Mouse (Mus musculus) hindbrain, embryonic 11.5 days (tissue): ENCODE data around the gene Gm45902. TPM values are rescaled to one million over a fixed set of nuclear protein-coding genes. Genes with fewer than 3 reads are reported as not detected.

ENCODE experiments used
- ATAC-seq: fragments of 200-750 bp; cut with Nextera tagmentation; 2 replicates; pipeline ENCODE4 v1.8.0; 2017; ENCODE audit warnings: mild to moderate bottlenecking, moderate TSS enrichment, moderate library complexity; ENCODE audit not compliant: low FRiP score
- DNase-seq: peaks from one replicate; pipeline ENCODE4 v3.0.0-alpha.2; 2015; ENCODE audit warnings: low spot score
- H3K27ac ChIP-seq: fragments of 300-500 bp; sonication (generic); 2 replicates; pipeline ENCODE4 v1.5.1; 2014; ENCODE audit warnings: mild to moderate bottlenecking, low read depth, low read length
- H3K27me3 ChIP-seq: fragments of 300-500 bp; sonication (generic); 2 replicates; pipeline ENCODE4 v1.6.1; 2014; ENCODE audit warnings: mild to moderate bottlenecking, low read length, moderate library complexity, mixed read lengths; ENCODE audit not compliant: control insufficient read depth, insufficient read depth
- H3K36me3 ChIP-seq: fragments of 300-500 bp; sonication (generic); 2 replicates; pipeline ENCODE4 v1.6.1; 2014; ENCODE audit warnings: mild to moderate bottlenecking, low read length, moderate library complexity, mixed read lengths; ENCODE audit not compliant: control insufficient read depth, insufficient read depth
- H3K4me1 ChIP-seq: fragments of 300-500 bp; sonication (generic); replicated peaks from 2 replicates; pipeline ENCODE4 v1.6.1; 2014; ENCODE audit warnings: low read length, mixed read lengths; ENCODE audit not compliant: control insufficient read depth, insufficient read depth
- H3K4me2 ChIP-seq: fragments of 300-500 bp; sonication (generic); replicated peaks from 2 replicates; pipeline ENCODE4 v1.6.1; 2014; ENCODE audit warnings: mild to moderate bottlenecking, low read depth, low read length
- H3K4me3 ChIP-seq: fragments of 300-500 bp; sonication (generic); 2 replicates; pipeline ENCODE4 v1.5.1; 2014; ENCODE audit warnings: low read depth, low read length
- H3K9ac ChIP-seq: fragments of 300-500 bp; sonication (generic); 2 replicates; pipeline ENCODE4 v1.6.1; 2014; ENCODE audit warnings: low read depth, low read length
- H3K9me3 ChIP-seq: fragments of 300-500 bp; sonication (generic); 2 replicates; pipeline ENCODE4 v1.6.1; 2016; ENCODE audit warnings: low read length; ENCODE audit not compliant: control insufficient read depth
- WGBS: fragments of 180-500 bp; shearing (Covaris S2); extraction: QIAGEN DNeasy Blood & Tissue Kit; methylation state at CpG from one replicate; pipeline ENCODE4 v1.1.7; 2014; 5-methylcytosine and 5-hydroxymethylcytosine counted together
- polyA plus RNA-seq: library from polyadenylated mRNA; unstranded; fragments of >200 nt; fragmentation: Nextera tagmentation; extraction: Ambion mirVana; gene quantifications from 2 replicates; pipeline ENCODE4 v1.2.1, GENCODE M21; 2014

Gene Gm45902
- polyA plus RNA-seq: 6.9 and 8.2 TPM in 2 replicates

DNA sequence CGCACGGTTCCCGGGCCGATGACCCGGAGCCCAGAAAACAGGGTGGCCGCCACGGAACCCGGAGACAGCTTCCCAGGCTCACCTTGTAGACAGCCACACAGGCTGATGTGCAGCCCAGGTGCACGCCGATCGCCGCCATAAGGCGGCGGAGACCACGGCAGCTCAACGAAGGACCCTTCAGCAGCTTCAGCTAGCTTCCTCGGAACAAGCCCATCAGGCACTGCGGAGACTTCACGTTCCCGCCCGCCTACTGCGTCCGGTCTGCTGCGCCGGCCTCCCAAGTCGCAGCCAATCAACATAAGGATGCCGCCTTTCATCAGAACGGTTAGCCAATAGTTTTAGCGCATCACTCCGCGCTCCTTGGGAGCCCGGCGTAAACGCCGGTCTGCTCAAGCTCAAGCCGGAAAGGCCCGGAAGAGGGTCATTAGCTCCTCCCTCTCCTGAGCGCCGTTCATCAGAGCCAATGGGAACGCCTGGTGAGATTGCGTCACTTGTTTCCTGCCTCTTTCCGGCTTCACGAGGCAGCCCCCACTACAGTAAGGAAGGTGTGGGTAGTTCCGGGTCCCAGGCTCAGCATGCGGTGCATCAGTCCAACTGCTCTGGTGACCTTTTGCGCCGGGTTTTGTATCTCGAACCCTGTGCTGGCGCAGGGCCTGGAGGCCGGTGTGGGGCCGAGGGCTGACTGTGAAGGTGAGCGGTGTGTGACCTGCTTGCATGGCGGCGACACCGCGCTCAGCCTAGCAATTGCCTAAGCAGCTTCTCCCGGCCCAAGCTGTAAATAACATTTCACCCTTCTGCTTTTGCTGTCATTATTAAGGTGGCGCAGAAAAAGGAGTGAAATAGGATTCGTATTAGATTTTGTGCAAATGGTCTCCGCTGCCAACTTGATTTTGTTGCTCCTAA, at the start of gene Gm45902, which contains the start of the genes Hspa14 and Cdnf:
Gene Gm45902, minus strand, starts transcription at position 239 of the 903 bp plus-strand sequence.
Gene Hspa14, minus strand, starts transcription at position 263 of the 903 bp plus-strand sequence.
Gene Cdnf, plus strand, starts transcription at position 479 of the 903 bp plus-strand sequence.
- Histone ChIP-seq H3K36me3 (peaks cover 7% of the 10 kb centered on the region), H3K27ac (peak within 1 kb of the TSS; percentile 70), H3K4me3 (peak within 1 kb of the TSS; percentile 83), H3K9ac (peak within 1 kb of the TSS; percentile 84), H3K4me2 (peak within 1 kb of the TSS; percentile 80), H3K27me3 (no peaks in the 10 kb centered on the region), H3K4me1 (no peaks in the 10 kb centered on the region), H3K9me3 (no peaks in the 10 kb centered on the region)
- under 1% methylated on average over 60 of the region's 60 CpGs for WGBS
- peak; percentile 100 for ATAC-seq
- peak; percentile 95 for DNase-seq

DNA sequence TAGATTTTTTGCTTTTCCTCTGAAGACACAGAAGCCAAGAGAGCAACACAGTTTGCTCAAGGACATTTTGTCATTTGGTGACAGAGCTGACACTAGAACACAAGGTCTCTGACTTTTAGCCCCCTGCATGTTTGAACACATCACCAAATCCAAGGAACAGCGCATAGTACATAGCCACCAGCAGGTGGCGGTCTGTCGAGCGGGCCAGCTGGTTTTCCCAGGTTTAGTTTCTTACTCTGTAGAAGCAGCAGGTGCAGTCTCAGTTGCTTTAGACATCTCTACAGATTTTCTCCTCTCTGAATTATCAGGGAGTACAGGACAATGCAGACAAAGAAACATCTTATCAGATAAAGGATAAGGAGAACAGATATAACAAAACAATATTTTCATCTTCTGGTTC, 34.0 kb upstream of the Gm45902 start:
- Histone ChIP-seq H3K9ac (no peak overlapping the region), H3K27ac (no peak overlapping the region), H3K9me3 (no peaks in the 10 kb centered on the region), H3K4me2 (no peak overlapping the region), H3K4me1 (no peaks in the 10 kb centered on the region), H3K36me3 (no peaks in the 10 kb centered on the region), H3K27me3 (no peaks in the 10 kb centered on the region), H3K4me3 (no peak overlapping the region)
- WGBS: 4% methylated on average over 4 of the region's 4 CpGs
- DNase-seq (peak; percentile 76), ATAC-seq (no peak)

DNA sequence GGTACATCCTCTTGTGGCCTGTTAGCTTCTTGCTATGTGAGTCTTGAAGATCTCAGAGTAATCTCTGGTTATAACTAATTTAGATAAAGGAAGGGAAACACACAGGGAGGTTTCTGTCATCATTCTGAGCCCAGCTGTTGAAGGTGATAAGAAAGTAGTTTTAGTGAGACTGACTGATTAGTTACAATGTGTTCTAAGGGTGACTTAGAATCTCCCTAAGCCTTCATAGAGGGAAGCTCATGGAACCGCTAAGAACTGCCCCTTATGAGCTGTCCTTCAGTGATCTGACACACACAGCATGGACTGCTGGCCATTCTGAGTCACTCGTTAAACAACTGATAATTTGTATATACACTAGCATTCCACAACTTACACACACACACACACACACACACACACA, 33.5 kb upstream of the Gm45902 start:
- ATAC-seq: no peak
- H3K4me1 ChIP-seq: no peaks in the 10 kb centered on the region

DNA sequence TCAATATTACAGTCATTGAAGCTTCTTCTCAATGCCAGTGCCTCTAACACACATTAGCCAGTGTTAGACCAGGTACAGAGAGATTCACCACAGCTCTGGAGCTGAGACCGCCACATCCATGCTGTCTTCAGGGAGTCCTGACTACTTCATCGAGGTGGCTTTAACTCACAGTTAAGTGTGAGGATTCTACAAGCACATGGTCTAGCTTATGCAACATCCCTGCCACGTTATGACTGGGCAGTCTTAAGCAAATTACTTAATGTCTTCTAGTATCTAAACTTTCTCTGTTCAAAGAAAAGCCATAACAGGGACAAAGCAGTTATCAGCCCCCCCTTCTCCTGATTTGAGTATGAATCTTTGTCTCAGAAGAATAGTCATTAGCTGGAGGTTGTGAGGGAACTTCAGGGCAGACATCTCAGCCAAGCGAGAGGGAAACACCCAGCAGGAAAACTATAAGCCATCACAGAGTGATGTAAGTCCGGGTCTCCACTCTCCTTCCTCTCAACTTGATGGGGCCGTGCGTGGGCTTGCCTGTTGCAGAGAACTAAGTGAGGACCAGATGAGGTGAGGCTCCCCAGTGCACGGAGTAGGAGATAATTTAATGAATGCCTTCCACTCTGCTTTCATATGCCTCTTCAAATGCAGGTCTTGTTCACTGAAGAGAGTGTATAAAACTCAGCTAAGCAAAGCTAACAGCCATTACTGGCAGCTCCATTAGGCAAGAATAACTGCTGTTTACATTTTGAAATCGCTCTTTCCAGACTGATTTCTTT, 28.9 kb upstream of the Gm45902 start:
- no peak overlapping the region for H3K9ac ChIP-seq
- H3K36me3 ChIP-seq: no peaks in the 10 kb centered on the region
- DNase-seq (no peak), ATAC-seq (no peak)
- H3K9me3 ChIP-seq: no peaks in the 10 kb centered on the region
- H3K27ac ChIP-seq: no peak overlapping the region
- H3K4me2 ChIP-seq: no peak overlapping the region
- H3K4me3 ChIP-seq: no peak overlapping the region
- no peaks in the 10 kb centered on the region for H3K4me1 ChIP-seq
- H3K27me3 ChIP-seq: no peaks in the 10 kb centered on the region
- WGBS: 75% methylated on average over 9 of the region's 9 CpGs

More for the DNA sequence above, 33.5 kb upstream of the Gm45902 start:
- no peak for DNase-seq
- 72% methylated on average over 2 of the region's 2 CpGs for WGBS
- H3K4me3 ChIP-seq: no peak overlapping the region
- no peaks in the 10 kb centered on the region for H3K36me3 ChIP-seq
- no peak overlapping the region for H3K27ac ChIP-seq
- H3K9ac ChIP-seq: no peak overlapping the region
- H3K27me3 ChIP-seq: no peaks in the 10 kb centered on the region
- H3K9me3 ChIP-seq: no peaks in the 10 kb centered on the region
- no peak overlapping the region for H3K4me2 ChIP-seq

DNA sequence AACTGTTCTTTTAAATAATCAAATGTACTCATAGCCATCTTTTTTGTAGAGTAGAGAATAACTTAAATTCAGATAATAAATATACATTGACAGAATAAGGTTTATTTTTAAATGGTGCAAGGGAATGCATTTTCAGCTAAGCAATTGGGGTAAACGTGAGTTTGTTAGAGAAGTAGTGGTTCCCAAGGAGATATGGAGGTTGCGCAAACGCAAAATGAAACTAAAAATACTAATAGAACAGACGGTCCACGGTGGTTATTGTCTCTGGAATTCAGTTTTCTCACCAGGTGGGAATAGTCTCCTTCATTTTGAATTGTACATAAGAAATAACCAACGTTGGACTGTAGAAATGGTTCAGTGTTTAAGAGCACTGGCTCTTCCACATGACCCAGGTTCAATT, 13.7 kb upstream of the Gm45902 start:
- WGBS: 82% methylated on average over 6 of the region's 6 CpGs
- ATAC-seq: no peak
- Histone ChIP-seq H3K36me3 (no peaks in the 10 kb centered on the region), H3K4me3 (no peak overlapping the region), H3K27ac (no peak overlapping the region), H3K9ac (no peak overlapping the region), H3K4me2 (no peak overlapping the region), H3K27me3 (no peaks in the 10 kb centered on the region), H3K9me3 (no peaks in the 10 kb centered on the region), H3K4me1 (no peaks in the 10 kb centered on the region)
- DNase-seq: no peak

DNA sequence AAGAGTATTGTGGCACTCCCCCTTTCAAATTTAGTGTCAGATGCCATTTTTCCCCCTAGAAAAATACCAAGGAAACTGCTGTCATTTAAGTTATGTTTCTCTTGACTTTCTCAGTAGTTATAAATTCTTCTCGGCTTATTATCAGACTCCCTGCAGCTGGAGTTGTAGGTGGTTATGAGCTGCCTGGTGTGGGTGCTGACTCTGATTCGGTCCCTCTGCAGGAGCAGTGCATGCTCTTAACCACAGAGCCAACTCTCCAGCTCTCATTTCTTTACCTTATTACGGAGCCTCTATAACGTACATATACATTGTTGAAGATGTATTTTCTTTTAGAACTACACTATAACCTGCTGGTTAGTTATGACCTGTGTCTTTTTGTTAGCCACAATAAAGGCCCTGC, 10.0 kb upstream of the Gm45902 start:
- DNase-seq (no peak), ATAC-seq (no peak)
- no peaks in the 10 kb centered on the region for H3K27me3 ChIP-seq
- no peak overlapping the region for H3K27ac ChIP-seq
- 84% methylated on average over 4 of the region's 4 CpGs for WGBS
- no peaks in the 10 kb centered on the region for H3K4me1 ChIP-seq
- H3K9ac ChIP-seq: no peak overlapping the region
- no peaks in the 10 kb centered on the region for H3K36me3 ChIP-seq
- no peaks in the 10 kb centered on the region for H3K9me3 ChIP-seq
- H3K4me3 ChIP-seq: no peak overlapping the region
- no peak overlapping the region for H3K4me2 ChIP-seq

DNA sequence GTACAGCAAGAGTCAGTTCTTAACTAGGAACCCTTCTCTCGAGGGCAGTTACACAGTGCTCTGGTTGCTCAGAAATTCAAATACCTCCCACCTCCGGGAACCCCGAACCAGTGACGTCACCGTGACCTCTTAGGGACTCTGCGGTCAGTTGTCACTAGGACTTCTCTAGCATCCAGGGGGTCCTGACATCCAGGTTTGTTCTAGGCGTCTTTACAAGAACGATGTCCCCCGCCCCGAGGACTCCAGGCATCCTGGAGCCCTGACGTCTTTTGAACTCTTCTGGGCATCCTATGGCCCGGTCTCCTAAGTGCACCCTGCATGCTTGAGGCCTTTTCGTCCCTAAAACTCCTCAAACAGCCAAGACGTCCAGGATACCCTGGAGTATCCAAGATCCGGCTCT, 514 bp downstream of the Gm45902 start:
- under 1% methylated on average over 15 of the region's 15 CpGs for WGBS
- Histone ChIP-seq H3K27me3 (no peaks in the 10 kb centered on the region), H3K4me1 (no peaks in the 10 kb centered on the region), H3K9ac (peak overlapping the region; percentile 84), H3K9me3 (no peaks in the 10 kb centered on the region), H3K4me2 (peak overlapping the region; percentile 80), H3K27ac (peak overlapping the region; percentile 70), H3K36me3 (peaks cover 7% of the 10 kb centered on the region), H3K4me3 (peak overlapping the region; percentile 83)
- DNase-seq: peak; percentile 71
- ATAC-seq: no peak

DNA sequence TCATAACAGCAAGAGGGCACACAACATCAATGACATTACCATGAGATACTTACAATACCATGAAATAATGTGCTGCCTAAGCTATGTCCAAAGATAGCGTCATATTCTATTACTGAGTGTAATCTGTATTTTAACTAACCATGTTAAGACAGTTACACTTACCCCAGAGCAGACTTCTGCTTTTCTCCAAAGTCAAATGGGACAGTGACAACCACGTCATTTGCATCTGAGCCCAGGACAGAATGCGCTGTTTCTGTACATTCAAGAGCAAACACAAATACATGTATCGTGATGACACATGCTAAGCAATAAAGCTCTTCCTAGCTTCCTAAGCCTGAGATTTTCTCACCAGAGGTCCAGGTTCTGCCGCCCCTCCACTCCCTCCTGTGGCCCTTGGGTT, 11.7 kb downstream of the Gm45902 start:
- H3K9me3 ChIP-seq: no peaks in the 10 kb centered on the region

More for the DNA sequence above, 11.7 kb downstream of the Gm45902 start:
- ATAC-seq (no peak), DNase-seq (no peak)
- H3K27ac ChIP-seq: no peak overlapping the region
- H3K4me3 ChIP-seq: no peak overlapping the region
- no peaks in the 10 kb centered on the region for H3K27me3 ChIP-seq
- no peaks in the 10 kb centered on the region for H3K4me1 ChIP-seq
- WGBS: 98% methylated on average over 5 of the region's 5 CpGs
- no peak overlapping the region for H3K9ac ChIP-seq
- no peak overlapping the region for H3K4me2 ChIP-seq
- H3K36me3 ChIP-seq: 0 out of 2 replicates have a peak, but pooled peaks cover 3% of the 10 kb centered on the region
